Mouse (Mus musculus) midbrain, embryonic 11.5 days (tissue): ENCODE data around the gene Cbx3. TPM values are rescaled to one million over a fixed set of nuclear protein-coding genes. Genes with fewer than 3 reads are reported as not detected.
"Not testable (repeated sequence)": the region's sequence is repeated elsewhere in the genome, so short reads cannot be mapped to it uniquely, and the experiment has no call there.

Source experiments
- ATAC-seq: fragments of 200-750 bp; cut with Nextera tagmentation; 2 replicates; pipeline ENCODE4 v1.8.0; 2017; ENCODE audit warnings: moderate TSS enrichment, moderate library complexity; ENCODE audit not compliant: low FRiP score
- DNase-seq: peaks from one replicate; pipeline ENCODE4 v3.0.0; 2015; ENCODE audit warnings: low spot score; ENCODE audit errors: missing footprints
- H3K27ac ChIP-seq: fragments of 300-500 bp; sonication (generic); 2 replicates; pipeline ENCODE4 v1.5.1; 2014; ENCODE audit warnings: low read depth, low read length
- H3K27me3 ChIP-seq: fragments of 300-500 bp; sonication (generic); 2 replicates; pipeline ENCODE4 v1.6.1; 2014; ENCODE audit warnings: mild to moderate bottlenecking, low read length, moderate library complexity, mixed read lengths; ENCODE audit not compliant: control insufficient read depth, insufficient read depth
- H3K36me3 ChIP-seq: fragments of 300-500 bp; sonication (generic); 2 replicates; pipeline ENCODE4 v1.6.1; 2014; ENCODE audit warnings: mild to moderate bottlenecking, low read length, moderate library complexity, mixed read lengths; ENCODE audit not compliant: control insufficient read depth, insufficient read depth
- H3K4me1 ChIP-seq: fragments of 300-500 bp; sonication (generic); 2 replicates; pipeline ENCODE4 v1.6.1; 2014; ENCODE audit warnings: low read length; ENCODE audit not compliant: control insufficient read depth, insufficient read depth
- H3K4me2 ChIP-seq: fragments of 300-500 bp; sonication (generic); 2 replicates; pipeline ENCODE4 v1.6.1; 2014; ENCODE audit warnings: mild to moderate bottlenecking, moderate library complexity
- H3K4me3 ChIP-seq: fragments of 300-500 bp; sonication (generic); 2 replicates; pipeline ENCODE4 v1.5.1; 2014; ENCODE audit warnings: low read depth, low read length
- H3K9ac ChIP-seq: fragments of 300-500 bp; sonication (generic); 2 replicates; pipeline ENCODE4 v1.6.1; 2014; ENCODE audit warnings: low read length
- H3K9me3 ChIP-seq: fragments of 300-500 bp; sonication (generic); 2 replicates; pipeline ENCODE4 v1.6.1; 2016; ENCODE audit warnings: low read length; ENCODE audit not compliant: control insufficient read depth
- WGBS: fragments of 180-500 bp; shearing (Covaris S2); extraction: QIAGEN DNeasy Blood & Tissue Kit; methylation state at CpG from one replicate; pipeline ENCODE4 v1.1.7; 2014; 5-methylcytosine and 5-hydroxymethylcytosine counted together
- polyA plus RNA-seq: library from polyadenylated mRNA; unstranded; fragments of >200 nt; fragmentation: Nextera tagmentation; extraction: Ambion mirVana; gene quantifications from 2 replicates; pipeline ENCODE4 v1.2.1, GENCODE M21; 2014

Gene Cbx3
- polyA plus RNA-seq, 1 experiment from 2014 or later = 757 TPM

DNA sequence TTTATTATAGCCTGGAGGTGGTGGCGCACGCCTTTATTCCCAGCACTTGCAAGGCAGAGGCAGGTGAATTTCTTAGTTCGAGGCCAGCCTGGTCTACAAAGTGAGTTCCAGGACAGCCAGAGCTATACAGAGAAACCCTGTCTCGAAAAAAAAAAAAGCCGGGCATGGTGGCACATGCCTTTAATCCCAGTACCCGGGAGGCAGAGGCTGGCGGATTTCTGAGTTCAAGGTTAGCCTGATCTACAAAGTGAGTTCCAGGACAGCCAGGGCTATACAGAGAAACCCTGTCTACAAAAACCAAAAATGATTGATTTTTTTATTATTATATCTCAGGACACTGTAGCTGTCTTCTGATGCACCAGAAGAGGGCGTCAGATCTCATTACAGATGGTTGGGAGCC, 14.4 kb downstream of the Cbx3 start:
- H3K4me1 ChIP-seq, H3K27me3 ChIP-seq, H3K4me2 ChIP-seq, H3K9me3 ChIP-seq, H3K27ac ChIP-seq, H3K9ac ChIP-seq, ATAC-seq, H3K4me3 ChIP-seq: not testable (repeated sequence)
- DNase-seq = peak; percentile 75
- WGBS = 90% methylated on average over 8 of the region's 8 CpGs
- peaks cover 10% of the 10 kb centered on the region for H3K36me3 ChIP-seq

DNA sequence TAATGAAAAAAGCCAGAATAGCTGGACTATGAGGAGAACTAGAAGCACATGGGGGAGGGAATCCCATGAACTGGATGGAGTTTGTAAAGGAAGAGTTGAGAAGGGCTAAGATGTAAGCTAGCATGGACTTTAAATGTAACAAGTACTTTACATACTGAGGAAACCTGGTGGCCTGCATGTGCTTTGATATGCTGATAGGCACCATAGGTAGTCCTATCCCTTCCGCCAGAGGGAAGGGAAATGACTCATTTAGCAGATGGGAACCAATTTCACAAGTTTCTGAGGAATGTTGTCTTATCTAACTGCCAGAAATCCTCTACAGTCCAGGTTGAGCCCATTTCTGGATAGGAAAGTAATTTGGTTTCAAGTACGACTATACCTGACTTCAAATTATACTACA, 15.5 kb downstream of the Cbx3 start:
- 69% methylated on average over 2 of the region's 2 CpGs for WGBS
- peaks cover 8% of the 10 kb centered on the region for H3K36me3 ChIP-seq
- H3K4me2 ChIP-seq = no peak overlapping the region
- no peaks in the 10 kb centered on the region for H3K4me1 ChIP-seq
- no peak overlapping the region for H3K9ac ChIP-seq
- no peak overlapping the region for H3K4me3 ChIP-seq
- ATAC-seq (no peak), DNase-seq (peak; percentile 79)
- 0 out of 2 replicates have a peak, but pooled peaks cover 2% of the 10 kb centered on the region for H3K9me3 ChIP-seq
- H3K27ac ChIP-seq = no peak overlapping the region
- H3K27me3 ChIP-seq = no peaks in the 10 kb centered on the region

DNA sequence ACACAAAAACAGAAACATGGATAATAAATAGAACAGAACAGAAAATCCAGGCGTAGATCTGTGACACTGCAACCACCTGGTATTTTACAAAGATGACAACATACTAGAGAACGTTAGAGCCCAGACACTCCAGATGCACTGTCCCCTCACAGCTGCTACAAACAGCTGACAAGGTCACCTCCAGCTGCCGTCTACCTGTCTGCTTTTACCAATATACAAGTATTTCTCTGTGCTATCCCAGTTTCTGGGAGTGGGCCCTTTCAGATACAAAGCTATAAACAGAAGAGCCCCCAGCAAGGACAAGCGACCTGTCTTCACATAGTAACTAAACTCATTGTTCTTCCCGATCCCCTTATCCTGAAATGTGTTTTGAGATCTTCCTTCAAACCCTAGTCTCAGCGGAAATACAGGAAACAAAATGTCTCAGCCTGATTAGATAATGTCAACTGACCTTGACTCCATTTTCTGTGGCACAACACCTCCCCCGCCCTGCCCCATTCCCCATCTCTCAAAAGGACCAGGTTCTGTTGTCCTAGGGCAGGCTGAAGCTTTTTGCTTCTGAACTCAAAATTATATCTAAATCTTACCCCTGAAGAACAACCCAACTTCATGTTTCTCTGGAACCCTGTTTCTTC, 16.0 kb downstream of the Cbx3 start:
- no peaks in the 10 kb centered on the region for H3K4me1 ChIP-seq
- ATAC-seq = no peak

DNA sequence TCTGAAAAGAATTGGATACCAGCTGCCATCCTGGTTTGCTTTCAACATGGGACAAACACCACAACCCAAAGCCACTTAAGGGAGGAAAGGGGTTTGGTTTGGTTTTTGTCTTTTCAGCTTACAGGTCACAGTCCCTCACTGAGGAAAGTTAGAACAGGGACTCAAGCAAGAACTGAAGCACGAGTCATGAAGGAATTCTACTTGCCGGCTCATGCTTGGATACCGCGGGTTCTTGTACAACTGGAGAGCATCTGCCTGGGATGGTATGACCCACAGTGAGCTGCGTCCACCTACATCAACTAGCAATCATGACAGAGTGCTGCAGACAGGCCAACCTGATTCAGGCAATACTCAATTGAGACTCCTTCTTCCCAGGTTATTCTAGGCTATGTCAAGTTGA, 16.6 kb downstream of the Cbx3 start:
- Histone ChIP-seq H3K4me2 (no peak overlapping the region), H3K27me3 (no peaks in the 10 kb centered on the region), H3K4me3 (no peak overlapping the region), H3K36me3 (peaks cover 3% of the 10 kb centered on the region), H3K27ac (no peak overlapping the region), H3K4me1 (no peaks in the 10 kb centered on the region), H3K9me3 (0 out of 2 replicates have a peak, but pooled peaks cover 2% of the 10 kb centered on the region), H3K9ac (no peak overlapping the region)
- DNase-seq (peak; percentile 81), ATAC-seq (no peak)
- 93% methylated on average over 5 of the region's 5 CpGs for WGBS

More for the DNA sequence above, 16.0 kb downstream of the Cbx3 start:
- 78% methylated on average over 7 of the region's 7 CpGs for WGBS
- H3K4me3 ChIP-seq = no peak overlapping the region
- no peaks in the 10 kb centered on the region for H3K27me3 ChIP-seq
- peaks cover 8% of the 10 kb centered on the region for H3K36me3 ChIP-seq
- H3K4me2 ChIP-seq = no peak overlapping the region
- peak; percentile 59 for DNase-seq
- no peak overlapping the region for H3K27ac ChIP-seq
- H3K9me3 ChIP-seq = 0 out of 2 replicates have a peak, but pooled peaks cover 2% of the 10 kb centered on the region
- no peak overlapping the region for H3K9ac ChIP-seq

DNA sequence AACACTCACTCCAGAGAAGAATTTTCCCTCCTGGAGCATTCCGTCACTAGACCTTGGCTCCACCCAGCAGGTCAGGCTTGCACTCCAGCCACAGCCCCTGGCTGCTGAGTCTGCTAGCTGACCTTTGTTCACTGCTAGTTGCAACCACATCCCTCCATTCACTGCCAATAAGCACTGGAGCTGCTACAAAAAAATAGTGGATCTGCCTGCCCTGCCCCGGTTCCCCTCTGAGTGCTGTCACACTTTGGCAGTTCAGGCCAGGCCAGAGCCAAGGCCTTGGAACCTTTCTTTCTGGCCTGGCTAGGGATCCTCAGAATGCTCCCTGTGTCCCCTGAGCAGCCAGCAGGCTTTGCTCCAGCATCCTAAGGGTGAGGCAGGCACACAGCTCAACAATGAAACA, 19.6 kb downstream of the Cbx3 start:
- no peak for ATAC-seq
- DNase-seq = peak; percentile 69
- Histone ChIP-seq H3K9me3 (0 out of 2 replicates have a peak, but pooled peaks cover 2% of the 10 kb centered on the region), H3K27me3 (no peaks in the 10 kb centered on the region), H3K4me2 (no peak overlapping the region), H3K4me1 (no peaks in the 10 kb centered on the region), H3K27ac (no peak overlapping the region), H3K9ac (no peak overlapping the region), H3K36me3 (no peaks in the 10 kb centered on the region), H3K4me3 (no peak overlapping the region)
- WGBS = 75% methylated on average over 2 of the region's 2 CpGs

DNA sequence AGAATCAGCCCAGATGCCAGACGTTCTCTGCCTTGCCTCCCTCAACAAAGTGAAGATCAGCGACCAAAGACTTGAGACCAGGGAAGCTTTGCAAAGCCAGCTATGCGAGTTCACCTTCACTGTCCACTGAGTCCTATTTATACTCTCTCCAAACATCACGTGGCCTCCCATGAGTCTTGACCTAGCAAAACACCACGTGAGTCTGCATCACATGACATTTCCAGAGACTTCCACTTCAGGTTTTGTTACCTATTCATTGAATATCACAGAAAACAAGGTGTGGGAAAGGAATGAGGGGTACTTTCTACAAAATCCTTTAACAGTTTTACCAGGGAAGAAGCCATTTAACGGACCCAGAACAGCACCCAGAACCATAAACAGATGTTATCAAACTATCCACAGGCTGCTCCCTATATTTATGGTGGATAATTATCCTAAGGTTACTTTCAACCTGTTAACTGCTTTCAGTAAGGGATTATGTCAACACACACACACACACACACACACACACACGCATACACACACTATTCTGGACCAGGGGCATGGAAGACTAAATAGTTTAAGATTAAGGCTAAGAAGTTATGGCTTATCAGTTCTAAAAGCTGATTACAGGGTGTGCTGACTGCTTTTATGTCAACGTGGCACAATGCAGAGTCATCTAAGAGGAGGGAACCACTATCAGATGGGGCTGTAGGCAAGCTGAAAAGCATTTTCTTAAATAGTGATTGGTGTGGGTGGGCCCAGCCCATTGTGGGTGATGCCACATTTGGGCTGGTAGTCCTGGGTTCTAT, 27.4 kb downstream of the Cbx3 start:
- no peak overlapping the region for H3K27ac ChIP-seq
- H3K4me3 ChIP-seq = no peak overlapping the region
- no peaks in the 10 kb centered on the region for H3K4me1 ChIP-seq
- no peaks in the 10 kb centered on the region for H3K36me3 ChIP-seq
- no peak overlapping the region for H3K4me2 ChIP-seq
- H3K27me3 ChIP-seq = no peaks in the 10 kb centered on the region
- ATAC-seq (no peak), DNase-seq (peak; percentile 79)
- no peak overlapping the region for H3K9ac ChIP-seq
- WGBS = 79% methylated on average over 8 of the region's 8 CpGs
- no peaks in the 10 kb centered on the region for H3K9me3 ChIP-seq

DNA sequence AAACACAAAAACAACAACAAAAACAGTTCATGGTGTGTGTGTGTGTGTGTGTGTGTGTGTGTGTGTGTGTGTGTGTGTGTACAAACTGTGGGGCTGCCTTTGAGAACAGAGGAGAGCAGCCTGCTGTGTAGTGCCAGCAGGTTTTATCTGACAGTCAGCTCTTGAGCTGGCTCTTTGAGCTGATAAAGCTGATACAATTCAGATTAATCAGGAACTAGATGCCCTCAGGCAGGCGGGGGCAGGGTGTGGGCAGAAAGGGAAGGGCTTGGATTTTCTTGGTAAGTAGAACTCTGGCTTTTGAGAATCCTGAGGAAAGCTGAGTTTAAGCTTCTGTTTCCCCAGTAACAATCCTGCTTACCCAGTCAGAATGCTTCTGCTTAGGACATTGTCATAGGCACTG, 35.5 kb downstream of the Cbx3 start:
- Histone ChIP-seq H3K4me2 (no peak overlapping the region), H3K36me3 (no peaks in the 10 kb centered on the region), H3K27me3 (no peaks in the 10 kb centered on the region), H3K4me3 (no peak overlapping the region), H3K9me3 (no peaks in the 10 kb centered on the region), H3K9ac (no peak overlapping the region), H3K27ac (no peak overlapping the region), H3K4me1 (no peaks in the 10 kb centered on the region)
- no peak for ATAC-seq
- WGBS = 69% methylated on average over 1 of the region's 1 CpGs
- DNase-seq = no peak

DNA sequence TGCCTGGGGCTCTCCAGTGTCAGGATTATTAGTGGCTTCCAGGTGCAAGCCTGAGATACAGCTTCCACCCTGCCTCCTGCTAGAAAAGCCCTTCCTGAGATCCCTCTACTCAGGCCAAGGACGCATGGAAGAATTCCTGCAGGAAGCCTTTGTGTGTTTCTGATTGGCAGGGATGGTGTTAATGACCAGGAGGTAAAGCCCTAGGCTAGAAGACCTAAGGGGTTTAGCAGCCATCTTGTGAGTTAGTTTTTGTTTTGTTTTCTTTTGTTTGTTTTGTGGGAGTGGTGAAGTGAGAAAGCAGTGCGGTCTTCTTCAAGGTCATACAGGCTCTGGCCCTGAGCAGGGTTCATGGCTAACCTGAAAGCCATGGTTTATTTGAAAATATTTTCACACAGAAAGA, 37.4 kb downstream of the Cbx3 start:
- WGBS = 65% methylated on average over 2 of the region's 2 CpGs

More for the DNA sequence above, 37.4 kb downstream of the Cbx3 start:
- no peak overlapping the region for H3K4me2 ChIP-seq
- no peak for ATAC-seq
- no peak overlapping the region for H3K4me3 ChIP-seq
- no peak for DNase-seq
- H3K4me1 ChIP-seq = no peaks in the 10 kb centered on the region
- H3K9ac ChIP-seq = no peak overlapping the region
- no peaks in the 10 kb centered on the region for H3K9me3 ChIP-seq
- no peak overlapping the region for H3K27ac ChIP-seq
- no peaks in the 10 kb centered on the region for H3K27me3 ChIP-seq
- H3K36me3 ChIP-seq = no peaks in the 10 kb centered on the region
